Mouse (Mus musculus) cerebellum, postnatal 10 days (tissue): Measurements from ENCODE around the gene Trp53rkb.
"Not testable (repeated sequence)": the region's sequence is repeated elsewhere in the genome, so short reads cannot be mapped to it uniquely, and the experiment has no call there.

Experiments used
- DNase-seq, 2 experiments: peaks; one replicate each; pipeline ENCODE4 v3.0.0; 2021; ENCODE audit warnings: mixed read lengths in 2 of 2

The Trp53rkb gene

DNA sequence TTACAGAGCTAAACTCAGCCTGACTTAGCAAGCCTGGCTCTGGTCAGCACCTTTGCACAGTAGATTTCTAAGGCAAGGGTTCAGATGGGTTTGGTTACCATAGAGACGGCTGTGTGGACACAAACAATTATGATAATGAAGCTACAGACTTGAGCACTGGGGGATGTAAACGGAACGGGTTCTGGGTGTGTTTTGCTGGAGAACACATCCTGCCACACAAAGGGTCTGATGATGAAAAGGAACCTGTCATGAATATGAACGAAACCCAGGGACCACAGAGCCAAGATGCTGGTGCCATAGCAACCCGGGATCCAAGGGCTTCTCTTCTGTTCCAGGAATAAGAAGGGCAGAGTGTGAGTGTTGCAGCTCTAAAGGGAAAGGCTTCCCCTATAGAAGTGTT lies at the start of gene Trp53rkb:
Gene Trp53rkb, plus strand, starts transcription at position 177 of the 400 bp plus-strand sequence.
- peak in 1 of 2 experiments; percentile 13 for DNase-seq

GRCm38 (mm10) chr2:166743504-166743903 lies 48.8 kb upstream of the Trp53rkb start:
- DNase-seq = no peak

GRCm38 (mm10) chr2:166744433-166744832 lies 47.9 kb upstream of the Trp53rkb start:
- DNase-seq = peak; percentile 51 to 76

DNA sequence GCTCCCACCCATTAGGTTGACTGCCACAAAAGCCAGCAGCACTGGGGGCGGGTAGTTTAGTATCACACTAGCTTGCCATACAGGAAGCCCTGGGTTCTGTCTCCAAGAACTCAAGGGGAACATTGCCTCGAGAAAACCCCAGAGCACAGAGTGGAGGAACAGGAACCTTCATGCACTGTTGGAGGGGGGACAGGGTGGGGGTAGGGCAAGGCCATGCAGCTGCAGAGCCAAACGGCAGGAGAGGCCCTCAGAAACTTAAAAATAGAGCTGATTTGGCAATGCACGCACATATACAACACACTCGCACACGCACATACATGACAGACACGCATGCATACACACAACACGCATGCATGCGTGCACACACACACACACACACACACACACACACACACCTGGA lies 46.5 kb upstream of the Trp53rkb start:
- no peak for DNase-seq

DNA sequence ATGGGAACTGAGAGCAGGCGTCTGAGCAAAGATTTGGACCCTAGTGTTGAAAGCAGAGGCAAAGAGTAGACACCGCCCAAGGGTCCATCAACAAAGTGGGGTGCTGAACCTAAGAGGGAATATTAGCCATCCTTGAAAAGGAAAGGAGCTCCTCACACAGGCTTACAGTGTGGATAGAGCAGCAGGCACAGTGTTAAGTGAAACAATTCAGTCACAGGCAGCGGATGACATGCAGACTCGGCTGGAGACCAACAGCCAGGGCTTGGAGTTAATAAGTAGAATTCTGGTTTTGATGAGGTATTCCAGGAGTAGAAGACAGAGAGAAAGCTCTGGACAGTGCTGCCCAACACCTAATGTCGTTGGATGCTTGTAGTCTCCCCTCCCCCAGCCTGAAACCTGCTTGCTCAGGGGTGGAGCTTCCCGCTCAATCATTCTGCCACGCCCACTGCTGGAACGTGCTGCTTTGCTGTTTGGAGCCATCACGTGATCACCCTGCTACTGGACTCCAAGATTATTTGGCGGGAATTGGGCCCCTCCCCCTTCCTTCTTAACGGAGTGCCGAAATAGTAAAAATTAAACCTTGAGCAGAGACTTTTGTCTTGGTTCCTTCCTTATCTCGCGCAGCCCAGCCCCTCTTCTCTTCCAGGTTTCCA lies 45.9 kb upstream of the Trp53rkb start:
- DNase-seq = not testable (repeated sequence)

DNA sequence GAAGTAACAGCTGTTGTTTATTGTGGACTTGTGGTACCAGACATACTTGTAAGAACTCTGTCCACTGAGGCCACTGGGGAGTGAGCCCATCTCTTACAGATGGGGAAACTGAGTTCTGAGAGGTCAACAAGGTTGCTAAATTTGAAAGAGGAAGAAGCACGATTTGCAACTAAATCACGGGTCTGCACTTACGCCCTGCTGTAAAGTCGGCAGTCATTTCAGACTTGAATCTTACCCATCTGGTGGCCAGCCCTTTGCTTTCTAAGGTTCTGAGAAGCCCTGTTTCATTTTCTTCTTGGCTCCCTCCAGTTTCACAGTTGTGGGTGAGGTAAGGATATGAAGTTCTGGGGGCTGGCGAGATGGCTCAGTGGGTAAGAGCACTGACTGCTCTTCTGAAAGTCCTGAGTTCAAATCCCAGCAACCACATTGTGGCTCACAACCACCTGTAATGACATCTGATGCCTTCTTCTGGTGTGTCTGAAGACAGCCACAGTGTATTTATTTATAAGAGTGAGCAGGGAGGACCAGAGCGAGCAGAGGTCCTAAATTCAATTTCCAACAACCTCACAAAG lies 41.6 kb upstream of the Trp53rkb start:
- DNase-seq = no peak

- DNase-seq = no peak
Observed at GRCm38 (mm10) chr2:166754194-166754593, 38.1 kb upstream of the Trp53rkb start.

- DNase-seq = no peak
Observed at GRCm38 (mm10) chr2:166754760-166755159, 37.6 kb upstream of the Trp53rkb start.

- DNase-seq = no peak
Observed at GRCm38 (mm10) chr2:166757969-166758368, 34.4 kb upstream of the Trp53rkb start.

DNA sequence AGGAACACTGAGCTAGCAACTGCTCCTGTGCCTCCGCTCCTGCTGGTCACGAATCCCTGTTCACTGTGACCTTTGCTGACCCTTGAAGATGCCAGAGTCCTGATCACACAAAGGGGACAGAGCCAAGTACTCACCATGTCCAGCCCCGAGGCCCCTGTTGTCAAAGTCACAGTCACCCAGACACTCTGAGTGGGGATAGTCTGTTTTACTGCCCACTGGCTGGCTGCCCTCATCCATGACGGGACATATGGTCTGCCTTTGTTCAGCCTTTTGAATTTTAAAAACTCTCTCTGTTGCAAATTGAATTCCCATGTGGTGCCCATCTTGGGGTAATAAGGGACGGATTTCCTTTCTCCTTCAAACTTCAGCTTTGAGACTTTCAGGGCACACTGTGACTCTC lies 28.3 kb upstream of the Trp53rkb start:
- peak in 1 of 2 experiments; percentile 50 for DNase-seq

DNA sequence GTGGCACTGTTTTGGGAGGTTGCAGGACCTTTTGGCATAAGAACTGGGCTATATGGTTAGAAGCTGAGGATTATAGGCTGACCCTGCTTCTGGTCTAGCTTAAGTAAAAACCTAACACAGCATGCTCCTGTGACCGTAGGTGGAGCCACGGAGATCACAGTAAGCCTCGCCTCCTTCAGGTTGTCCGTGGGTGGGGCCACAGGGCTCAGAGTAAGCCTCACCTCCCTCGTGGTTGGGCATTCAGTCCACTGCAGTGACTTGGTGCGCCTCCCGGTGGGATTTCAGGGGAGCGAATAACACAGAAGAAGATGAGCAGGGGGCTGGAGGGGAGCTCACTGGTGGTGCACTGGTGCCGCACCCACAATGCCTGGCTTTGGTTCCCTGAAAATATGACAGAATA lies 24.7 kb upstream of the Trp53rkb start:
- no peak for DNase-seq

DNA sequence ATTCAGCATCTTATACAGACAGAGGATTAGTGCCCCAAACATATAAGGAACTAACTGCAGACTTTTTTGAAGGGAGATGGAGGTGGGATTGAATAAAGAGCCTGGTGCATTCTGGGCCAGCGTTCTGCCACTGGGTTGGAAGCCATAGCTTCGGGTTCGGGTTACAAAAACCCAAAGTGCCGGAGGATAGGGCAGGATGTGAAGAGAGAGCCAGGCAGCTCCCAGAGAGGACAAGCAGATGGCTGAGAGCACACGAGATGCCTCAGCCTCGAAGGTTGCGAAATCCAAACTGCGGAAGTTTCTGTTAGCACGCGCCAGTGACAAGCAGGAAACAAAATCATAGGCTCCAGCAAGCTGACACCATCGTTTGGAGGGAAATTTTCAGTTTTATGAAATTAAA lies 20.9 kb upstream of the Trp53rkb start:
- no peak for DNase-seq

DNA sequence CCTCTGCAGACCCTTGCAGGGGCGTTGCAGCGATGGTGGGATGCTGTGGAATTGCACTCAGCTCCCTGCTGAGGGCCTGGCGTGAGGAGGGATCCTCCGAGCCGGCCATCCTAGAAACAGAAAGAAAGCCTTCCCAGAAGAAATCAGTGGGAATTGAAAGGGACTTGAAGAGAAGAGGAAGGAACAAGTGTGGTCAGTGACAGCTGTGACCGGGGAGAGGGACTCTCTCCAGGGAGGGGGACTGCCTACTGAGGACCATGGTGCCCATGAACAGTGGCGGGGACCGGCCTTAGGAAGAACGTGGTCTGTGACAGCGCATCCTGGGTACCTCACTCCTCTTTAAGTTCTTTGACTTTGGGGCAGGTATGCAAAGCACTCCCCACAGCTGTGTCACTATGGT lies 18.7 kb upstream of the Trp53rkb start:
- no peak for DNase-seq

GRCm38 (mm10) chr2:166774275-166774674 lies 18.1 kb upstream of the Trp53rkb start:
- no peak for DNase-seq

- no peak for DNase-seq
Observed at GRCm38 (mm10) chr2:166775357-166775893, 16.9 kb upstream of the Trp53rkb start.

DNA sequence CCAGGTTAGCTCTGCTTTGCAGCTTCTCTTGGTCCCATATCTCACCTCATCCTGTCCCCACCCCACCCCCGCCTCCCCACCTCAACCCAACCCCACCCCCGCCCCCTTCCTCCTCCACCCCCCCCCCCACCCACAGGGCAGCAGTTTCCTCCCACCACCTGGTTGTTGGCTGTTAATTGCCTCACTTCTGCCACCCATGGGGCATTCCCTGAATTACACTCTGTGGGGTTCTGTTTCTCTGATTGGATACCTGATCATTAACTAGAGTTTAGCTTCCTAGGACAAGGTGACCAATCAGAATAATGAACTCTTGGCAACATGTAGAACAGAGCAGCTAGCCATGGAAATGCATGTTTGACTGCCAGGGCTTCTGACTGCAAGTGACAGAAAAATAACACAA lies 16.1 kb upstream of the Trp53rkb start:
- peak; percentile 66 to 78 for DNase-seq

DNA sequence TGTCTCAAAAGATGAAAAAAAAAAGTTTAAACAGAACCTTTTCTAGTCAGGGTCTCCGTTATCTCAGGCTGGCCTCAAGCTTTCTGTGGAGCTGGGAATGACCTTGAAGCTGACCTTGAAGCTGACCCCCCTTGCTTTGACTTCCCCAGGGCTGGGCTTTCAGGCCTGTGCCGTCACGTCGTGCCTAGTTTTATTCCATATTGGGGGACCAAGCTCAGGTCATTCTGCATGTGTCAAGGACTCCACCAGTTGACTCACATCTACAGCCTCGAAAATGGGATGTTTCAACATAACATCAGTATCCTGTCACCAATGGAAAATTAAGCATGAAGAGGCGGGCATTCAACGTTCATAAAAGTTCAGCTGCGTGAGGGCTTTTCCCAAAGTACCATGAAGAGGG lies 12.4 kb upstream of the Trp53rkb start:
- no peak for DNase-seq

DNA sequence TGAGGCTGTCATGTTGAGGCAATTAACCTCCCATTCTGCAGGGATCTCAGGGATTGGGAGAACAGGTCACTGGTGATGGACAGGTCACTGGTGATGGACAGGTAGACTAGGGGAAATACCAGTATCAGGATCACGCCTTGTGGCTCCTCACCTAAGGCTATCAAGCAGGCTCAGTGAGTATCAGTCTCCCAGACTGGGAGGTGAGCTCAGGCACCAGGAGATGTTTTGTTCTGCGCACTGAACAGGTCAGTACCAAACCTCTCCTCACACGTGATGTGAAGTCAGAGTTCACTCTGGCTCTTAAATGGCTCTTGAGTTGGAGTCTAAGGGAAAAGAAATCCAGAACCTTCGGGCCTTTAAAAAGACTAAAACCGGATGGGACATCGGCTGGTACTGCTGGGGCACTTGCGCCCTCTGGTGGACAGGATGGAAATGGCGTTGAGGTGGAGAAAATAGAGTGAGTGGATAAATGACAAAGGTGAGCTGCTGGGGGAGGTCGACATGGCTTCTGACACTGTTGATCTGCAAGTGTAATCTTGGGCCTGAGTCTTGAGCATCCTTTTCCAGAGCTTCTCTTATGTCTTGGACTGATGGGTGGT lies 11.3 kb upstream of the Trp53rkb start:
- DNase-seq = peak; percentile 89 to 92

- DNase-seq = peak in 1 of 2 experiments; percentile 13
Observed at GRCm38 (mm10) chr2:166784376-166784775, 8.0 kb upstream of the Trp53rkb start.

DNA sequence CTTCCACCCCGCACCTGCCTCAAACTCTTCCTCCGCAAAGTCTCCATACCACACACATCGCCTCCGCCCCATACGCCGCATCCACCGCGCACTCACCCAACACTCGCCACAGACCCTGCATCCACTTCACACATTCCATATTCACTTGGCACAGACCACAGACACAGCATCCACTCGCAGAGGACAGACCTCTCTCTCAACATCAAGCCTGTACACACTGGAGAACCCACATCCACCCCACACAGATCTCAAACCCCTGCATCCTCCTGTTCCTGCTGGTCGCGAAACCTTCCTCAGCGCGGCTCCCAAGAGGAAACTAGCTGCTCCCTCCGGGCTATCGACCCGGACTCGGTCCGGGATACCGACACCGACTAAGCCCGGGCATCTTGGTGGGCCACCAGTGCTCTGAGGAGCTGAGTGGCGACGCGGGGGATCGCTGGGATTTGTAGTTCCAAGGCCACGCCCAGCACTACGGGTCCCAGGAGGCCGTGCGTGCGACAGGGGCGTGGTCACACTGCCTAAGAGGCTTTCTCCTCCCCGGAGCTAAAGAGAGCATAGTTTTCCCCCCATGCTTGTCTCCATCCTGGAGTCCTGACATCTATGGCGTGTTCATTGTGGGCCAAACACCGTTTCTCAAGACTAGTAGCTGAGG lies 5.9 kb upstream of the Trp53rkb start:
- peak; percentile 94 to 96 for DNase-seq

- DNase-seq = peak; percentile 40 to 46
Observed at GRCm38 (mm10) chr2:166791738-166792137, 593 bp upstream of the Trp53rkb start.

- DNase-seq = peak; percentile 87 to 92
Observed at GRCm38 (mm10) chr2:166793542-166794214, 1.3 kb downstream of the Trp53rkb start.
